Mouse (Mus musculus) kidney, postnatal 36 days (tissue): ENCODE measurements around the gene Slc35f4.

Source experiments
- DNase-seq, 2 experiments: peaks; one replicate each; pipeline ENCODE4 v3.0.0; 2021 to 2022; ENCODE audit warnings: mixed read lengths in 2 of 2

Gene Slc35f4

GRCm38 (mm10) chr14:49277642-49278041 lies 248.2 kb downstream of the Slc35f4 start:
- DNase-seq = peak; percentile 4 to 10

GRCm38 (mm10) chr14:49275376-49275775 lies 250.5 kb downstream of the Slc35f4 start:
- no peak for DNase-seq

- no peak for DNase-seq
These were observed 260.4 kb downstream of the Slc35f4 start for GRCm38 (mm10) chr14:49265286-49266002.
